Mouse (Mus musculus) CH12.LX (cell line): ENCODE measurements around the gene Sema6c. TPM values are rescaled to one million over a fixed set of nuclear protein-coding genes. Genes with fewer than 3 reads are reported as not detected.

Source experiments
- DNase-seq: peaks from one replicate; pipeline ENCODE4 v3.0.0-alpha.2; 2013; ENCODE audit errors: extremely low read depth
- H3K27ac ChIP-seq: 2 replicates; pipeline ENCODE4 v1.5.1; 2012; ENCODE audit warnings: low read depth, mild to moderate bottlenecking, control low read depth, moderate library complexity; ENCODE audit not compliant: insufficient read depth
- H3K27me3 ChIP-seq: replicated peaks from 2 replicates; pipeline ENCODE3; 2012; ENCODE audit warnings: inconsistent platforms
- H3K36me3 ChIP-seq, 2 experiments: replicated peaks in 1 of 2; 2 replicates each; pipeline versions ENCODE3 to v1.6.1; 2012; ENCODE audit warnings: inconsistent platforms in 1 of 2, low read length in 1 of 2, mild to moderate bottlenecking in 1 of 2, mixed read lengths in 1 of 2, moderate library complexity in 1 of 2; ENCODE audit not compliant: control insufficient read depth in 1 of 2, insufficient read depth in 1 of 2
- H3K4me1 ChIP-seq, 2 experiments: 2 replicates each; pipeline ENCODE4 v1.6.1; 2012; ENCODE audit warnings: inconsistent platforms in 1 of 2, moderate library complexity in 1 of 2; ENCODE audit not compliant: insufficient read depth in 2 of 2, control insufficient read depth in 1 of 2
- H3K4me2 ChIP-seq: 2 replicates; pipeline ENCODE4 v1.6.1; 2012; ENCODE audit warnings: low read depth, mild to moderate bottlenecking, control low read depth; ENCODE audit not compliant: poor library complexity, insufficient read depth, severe bottlenecking
- H3K4me3 ChIP-seq, 3 experiments: fragments of 150-350 bp in 1 of 3; sonication (generic) in 1 of 3; replicated peaks in 1 of 3; 2 replicates each; pipeline versions ENCODE3 to v1.5.1; 2011 to 2012; ENCODE audit warnings: low read depth in 2 of 3, low read length in 2 of 3, mild to moderate bottlenecking in 2 of 3, moderate library complexity in 2 of 3, control low read depth in 1 of 3, improper control_type of control experiment in 1 of 3, inconsistent platforms in 1 of 3, mixed read lengths in 1 of 3; ENCODE audit not compliant: poor library complexity in 1 of 3
- H3K79me2 ChIP-seq: replicated peaks from 2 replicates; pipeline ENCODE4 v1.6.1; 2012; ENCODE audit warnings: mild to moderate bottlenecking, moderate library complexity; ENCODE audit not compliant: control insufficient read depth, poor library complexity, insufficient read depth, severe bottlenecking; ENCODE audit errors: extremely low read depth
- H3K9ac ChIP-seq: 2 replicates; pipeline ENCODE4 v1.6.1; 2012; ENCODE audit warnings: low read depth, mild to moderate bottlenecking, control low read depth, moderate library complexity; ENCODE audit not compliant: insufficient read depth
- H3K9me3 ChIP-seq: replicated peaks from 2 replicates; pipeline ENCODE3; 2012; ENCODE audit warnings: low read length, inconsistent platforms, mixed read lengths
- CTCF ChIP-seq, 2 experiments: IDR thresholded peaks in 1 of 2; conservative IDR thresholded peaks in 1 of 2; 2 replicates each; pipeline ENCODE4 v1.5.1; 2011 to 2012; ENCODE audit warnings: low read depth in 2 of 2, low read length in 2 of 2, improper control_type of control experiment in 1 of 2, inconsistent platforms in 1 of 2, mild to moderate bottlenecking in 1 of 2, moderate library complexity in 1 of 2
- ETS1 ChIP-seq: conservative IDR thresholded peaks from 2 replicates; pipeline ENCODE4 v1.6.1; 2012; ENCODE audit warnings: low read depth, mild to moderate bottlenecking, inconsistent platforms, low read length, improper control_type of control experiment, moderate library complexity
- GABPA ChIP-seq: IDR thresholded peaks from 2 replicates; pipeline ENCODE4 v1.6.1; 2012; ENCODE audit warnings: low read depth, low read length, improper control_type of control experiment, inconsistent platforms; ENCODE audit not compliant: insufficient replicate concordance
- HCFC1 ChIP-seq: IDR thresholded peaks from 2 replicates; pipeline ENCODE4 v1.6.1; 2012; ENCODE audit warnings: low read depth, mild to moderate bottlenecking, inconsistent platforms, low read length, improper control_type of control experiment
- JUN ChIP-seq: IDR thresholded peaks from 2 replicates; pipeline ENCODE4 v1.6.1; 2011; ENCODE audit warnings: low read depth, mild to moderate bottlenecking, low read length, improper control_type of control experiment, moderate library complexity; ENCODE audit not compliant: insufficient read depth
- MAFK ChIP-seq: IDR thresholded peaks from 2 replicates; pipeline ENCODE4 v1.6.1; 2011; ENCODE audit warnings: low read length, improper control_type of control experiment; ENCODE audit not compliant: insufficient replicate concordance
- NELFE ChIP-seq: IDR thresholded peaks from 2 replicates; pipeline ENCODE4 v1.6.1; 2011; ENCODE audit warnings: low read depth, low read length, improper control_type of control experiment
- POLR2AphosphoS2 ChIP-seq: IDR thresholded peaks from 2 replicates; pipeline ENCODE4 v1.6.1; 2011; ENCODE audit warnings: low read depth, low read length, improper control_type of control experiment
- RCOR1 ChIP-seq: conservative IDR thresholded peaks from 2 replicates; pipeline ENCODE4 v1.6.1; 2012; ENCODE audit warnings: low read depth, mild to moderate bottlenecking, inconsistent platforms, low read length, improper control_type of control experiment
- SMC3 ChIP-seq: IDR thresholded peaks from 2 replicates; pipeline ENCODE4 v1.6.1; 2011; ENCODE audit warnings: low read depth, low read length, improper control_type of control experiment
- TBP ChIP-seq: conservative IDR thresholded peaks from 2 replicates; pipeline ENCODE4 v1.6.1; 2011; ENCODE audit warnings: low read depth, low read length, improper control_type of control experiment
- USF1 ChIP-seq: IDR thresholded peaks from 2 replicates; pipeline ENCODE4 v1.6.1; 2014; ENCODE audit warnings: low read depth, mild to moderate bottlenecking, inconsistent platforms, low read length, improper control_type of control experiment
- ZC3H11A ChIP-seq: IDR thresholded peaks from 2 replicates; pipeline ENCODE4 v1.6.1; 2012; ENCODE audit warnings: low read depth, mild to moderate bottlenecking, inconsistent platforms, low read length, improper control_type of control experiment
- ZMIZ1 ChIP-seq: IDR thresholded peaks from 2 replicates; pipeline ENCODE4 v1.6.1; 2012; ENCODE audit warnings: low read depth, mild to moderate bottlenecking, inconsistent platforms, low read length, improper control_type of control experiment
- ZNF384 ChIP-seq: IDR thresholded peaks from 2 replicates; pipeline ENCODE4 v1.6.1; 2012; ENCODE audit warnings: low read depth, low read length, improper control_type of control experiment, inconsistent platforms
- dilution Hi-C: fragments of 300-500 bp; cut with MboI; formaldehyde crosslinking; loops from 2 replicates; pipeline ENCODE4 v1.14.3; 2020; ENCODE audit warnings: low sequenced_read_pairs; ENCODE audit not compliant: extremely low pct_unique_long_range_greater_than_20kb, extremely low pct_ligation_motif_present
- in situ Hi-C: fragments of 300-500 bp; cut with MboI; formaldehyde crosslinking; loops from 3 replicates; pipeline ENCODE4 v1.14.3; 2019; ENCODE audit warnings: low sequenced_read_pairs, low pct_ligation_motif_present, low pct_unique_long_range_greater_than_20kb, mixed read lengths
- polyA plus RNA-seq: library from polyadenylated mRNA; unstranded; fragments of >175 nt; gene quantifications from 2 replicates; pipeline ENCODE4 v1.2.1, GENCODE M21; 2012; ENCODE audit warnings: low read depth; ENCODE audit not compliant: insufficient read length
- total RNA-seq, 2 experiments: library from RNA; depleted of rRNA; stranded (reverse); fragments of 300-350 nt in 1 of 2; fragments of >200 nt in 1 of 2; gene quantifications; 2 replicates each; pipeline ENCODE4 v1.2.3; 2012 to 2014

Gene Sema6c
- total and polyA plus RNA-seq, 3 experiments: 0.30 to 0.53 TPM; not detected in 1

- no peak for TF ChIP-seq RCOR1
- no peak for TF ChIP-seq CTCF (conservative IDR thresholded peaks at IDR 0.05 in 1 of 2, IDR thresholded peaks at IDR 0.05 in 1 of 2; ENCODE audit: low read depth in 2 of 2, low read length in 2 of 2)
- TF ChIP-seq USF1: no peak
- no peak for TF ChIP-seq GABPA
- TF ChIP-seq ZNF384: no peak
- no peak for TF ChIP-seq JUN
- TF ChIP-seq SMC3: no peak
- TF ChIP-seq ETS1: no peak
- TF ChIP-seq HCFC1: no peak
- no peak for TF ChIP-seq POLR2AphosphoS2
- no peak for TF ChIP-seq NELFE
- TF ChIP-seq ZC3H11A: no peak
- TF ChIP-seq MAFK: no peak
- no peak for TF ChIP-seq ZMIZ1
- H3K4me3 ChIP-seq: no peak overlapping the region
- no peak overlapping the region for H3K4me2 ChIP-seq
- H3K27me3 ChIP-seq: no peaks in the 10 kb centered on the region
- dilution Hi-C loops (no loop called here), in situ Hi-C loops (no loop called here)
- H3K9me3 ChIP-seq: no peaks in the 10 kb centered on the region
- no peaks in the 10 kb centered on the region for H3K4me1 ChIP-seq
- H3K27ac ChIP-seq: no peak overlapping the region
- H3K36me3 ChIP-seq: peaks cover 37 to 82% of the 10 kb centered on the region in 2 experiments
- no peak overlapping the region for H3K9ac ChIP-seq
- 0 out of 2 replicates have a peak, but pooled peaks cover 2% of the 10 kb centered on the region for H3K79me2 ChIP-seq
- DNase-seq: no peak
These were observed 48.0 kb downstream of the Sema6c start for GRCm38 (mm10) chr3:95208286-95208685.

DNA sequence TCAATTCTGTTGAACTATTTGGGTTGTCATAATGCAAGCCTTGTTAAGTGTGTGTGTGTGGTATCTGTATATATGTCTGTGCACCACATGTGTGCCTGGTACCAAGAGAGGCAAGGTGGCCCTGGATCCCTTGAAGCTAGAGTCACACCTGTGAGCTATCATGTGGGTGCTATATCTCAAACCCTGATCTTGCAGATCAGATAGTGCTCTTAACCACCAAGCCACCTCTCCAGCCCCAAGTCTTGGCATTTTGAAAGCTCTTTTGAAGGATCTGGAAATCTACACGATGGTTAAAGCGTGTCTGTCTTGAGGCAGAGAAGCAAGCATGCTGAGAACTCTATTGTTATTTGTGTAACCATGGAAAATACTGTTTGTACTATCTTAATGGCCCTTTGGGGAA, 50.3 kb downstream of the Sema6c start:
- dilution Hi-C loops (no loop called here), in situ Hi-C loops (loop anchor here (10.0 kb wide), 1 partner anchor 66 kb away; the partner anchor contains the start of gene Tnfaip8l2)
- no peak overlapping the region for H3K9ac ChIP-seq
- H3K27ac ChIP-seq: no peak overlapping the region
- DNase-seq: no peak
- 0 out of 2 replicates have a peak, but pooled peaks cover 4% of the 10 kb centered on the region for H3K79me2 ChIP-seq
- peaks cover 30 to 79% of the 10 kb centered on the region in 2 experiments for H3K36me3 ChIP-seq
- H3K27me3 ChIP-seq: no peaks in the 10 kb centered on the region
- H3K4me2 ChIP-seq: no peak overlapping the region
- H3K4me3 ChIP-seq: no peak overlapping the region
- H3K4me1 ChIP-seq: no peaks in the 10 kb centered on the region; a peak in 1 of 4 replicates
- H3K9me3 ChIP-seq: no peaks in the 10 kb centered on the region
- no peak for TF ChIP-seq MAFK
- TF ChIP-seq CTCF (conservative IDR thresholded peaks at IDR 0.05 in 1 of 2, IDR thresholded peaks at IDR 0.05 in 1 of 2; ENCODE audit: low read depth in 2 of 2, low read length in 2 of 2): no peak
- TF ChIP-seq TBP: no peak
- TF ChIP-seq, all 38 proteins: peak for 0
